Mouse (Mus musculus) hindbrain, embryonic 14.5 days (tissue): ENCODE results near the gene Matn4. TPM values are rescaled to one million over a fixed set of nuclear protein-coding genes. Genes with fewer than 3 reads are reported as not detected.

ENCODE experiments used
- ATAC-seq: fragments of 200-750 bp; cut with Nextera tagmentation; 2 replicates; pipeline ENCODE4 v1.8.0; 2017; ENCODE audit warnings: moderate number of reproducible peaks, mild to moderate bottlenecking, moderate TSS enrichment, moderate library complexity; ENCODE audit not compliant: low FRiP score
- DNase-seq: peaks from one replicate; pipeline ENCODE4 v3.0.0-alpha.2; 2015; ENCODE audit warnings: low spot score
- H3K27ac ChIP-seq: fragments of 300-500 bp; sonication (generic); 2 replicates; pipeline ENCODE4 v1.5.1; 2014; ENCODE audit warnings: mild to moderate bottlenecking, moderate library complexity
- H3K27me3 ChIP-seq: fragments of 300-500 bp; sonication (generic); 2 replicates; pipeline ENCODE4 v1.6.1; 2014; ENCODE audit warnings: mild to moderate bottlenecking, low read length, mixed read lengths; ENCODE audit not compliant: control insufficient read depth, insufficient read depth
- H3K36me3 ChIP-seq: fragments of 300-500 bp; sonication (generic); replicated peaks from 2 replicates; pipeline ENCODE4 v1.6.1; 2014; ENCODE audit not compliant: control insufficient read depth, insufficient read depth
- H3K4me1 ChIP-seq: fragments of 300-500 bp; sonication (generic); replicated peaks from 2 replicates; pipeline ENCODE4 v1.6.1; 2014; ENCODE audit warnings: antibody characterized with exemption, low read length, mixed read lengths; ENCODE audit not compliant: control insufficient read depth, insufficient read depth
- H3K4me2 ChIP-seq: fragments of 300-500 bp; sonication (generic); replicated peaks from 2 replicates; pipeline ENCODE4 v1.6.1; 2014; ENCODE audit warnings: mild to moderate bottlenecking, moderate library complexity
- H3K4me3 ChIP-seq: fragments of 300-500 bp; sonication (generic); replicated peaks from 2 replicates; pipeline ENCODE4 v1.5.1; 2014; ENCODE audit warnings: mild to moderate bottlenecking, low read length
- H3K9ac ChIP-seq: fragments of 300-500 bp; sonication (generic); 2 replicates; pipeline ENCODE4 v1.6.1; 2014
- H3K9me3 ChIP-seq: fragments of 300-500 bp; sonication (generic); 2 replicates; pipeline ENCODE4 v1.6.1; 2016; ENCODE audit warnings: low read length; ENCODE audit not compliant: control insufficient read depth
- WGBS: fragments of 180-500 bp; shearing (Covaris S2); extraction: QIAGEN DNeasy Blood & Tissue Kit; methylation state at CpG from one replicate; pipeline ENCODE4 v1.1.7; 2014; 5-methylcytosine and 5-hydroxymethylcytosine counted together
- polyA plus RNA-seq: library from polyadenylated mRNA; unstranded; fragments of >200 nt; fragmentation: Nextera tagmentation; extraction: Ambion mirVana; gene quantifications from 2 replicates; pipeline ENCODE4 v1.2.1, GENCODE M21; 2014

Gene Matn4
- polyA plus RNA-seq, 1 experiment from 2014 or later = 0.75 TPM

DNA sequence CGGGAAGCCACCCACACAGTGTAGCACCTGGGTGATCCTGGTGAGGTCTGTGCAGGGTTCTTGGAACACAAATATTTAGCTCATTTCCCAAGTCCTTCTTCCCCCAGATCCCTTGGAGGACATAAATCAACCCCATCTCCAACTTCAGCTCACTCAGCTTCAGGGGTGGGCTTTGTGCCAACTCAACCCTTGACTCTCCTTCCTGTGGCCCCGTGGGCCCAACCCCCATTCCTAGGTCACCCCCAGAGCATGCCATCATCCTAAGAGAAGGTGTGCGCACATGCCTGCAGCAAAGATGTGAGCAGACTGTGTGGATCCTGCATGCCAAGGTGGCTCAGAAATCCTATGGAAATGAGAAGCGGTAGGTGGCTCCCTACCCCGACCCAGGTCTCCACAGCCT lies 559 bp upstream of the Matn4 start:
- Histone ChIP-seq H3K27me3 (peaks cover 100% of the 10 kb centered on the region), H3K27ac (no peak overlapping the region), H3K4me1 (peaks cover 5% of the 10 kb centered on the region; the same call in 1 of the 2 replicates), H3K9me3 (no peaks in the 10 kb centered on the region), H3K9ac (no peak overlapping the region), H3K4me3 (no peak overlapping the region), H3K4me2 (no peak overlapping the region), H3K36me3 (no peaks in the 10 kb centered on the region)
- WGBS = 41% methylated on average over 5 of the region's 5 CpGs
- DNase-seq = no peak
- no peak for ATAC-seq

GRCm38 (mm10) chr2:164404082-164404990 lies 624 bp downstream of the Matn4 start:
- H3K27me3 ChIP-seq = peaks cover 100% of the 10 kb centered on the region
- peak overlapping the region; percentile 29 for H3K4me3 ChIP-seq
- no peaks in the 10 kb centered on the region for H3K36me3 ChIP-seq
- WGBS = under 1% methylated on average over 48 of the region's 49 CpGs
- no peak overlapping the region for H3K27ac ChIP-seq
- ATAC-seq = no peak
- DNase-seq = no peak
- H3K9me3 ChIP-seq = no peaks in the 10 kb centered on the region
- peak overlapping the region; percentile 36; the same call in 1 of the 2 replicates for H3K9ac ChIP-seq
- peak overlapping the region; percentile 52 for H3K4me2 ChIP-seq
- H3K4me1 ChIP-seq = peaks cover 5% of the 10 kb centered on the region; the same call in 1 of the 2 replicates

- ATAC-seq = no peak
Observed at GRCm38 (mm10) chr2:164403396-164404081, 1.4 kb downstream of the Matn4 start.

DNA sequence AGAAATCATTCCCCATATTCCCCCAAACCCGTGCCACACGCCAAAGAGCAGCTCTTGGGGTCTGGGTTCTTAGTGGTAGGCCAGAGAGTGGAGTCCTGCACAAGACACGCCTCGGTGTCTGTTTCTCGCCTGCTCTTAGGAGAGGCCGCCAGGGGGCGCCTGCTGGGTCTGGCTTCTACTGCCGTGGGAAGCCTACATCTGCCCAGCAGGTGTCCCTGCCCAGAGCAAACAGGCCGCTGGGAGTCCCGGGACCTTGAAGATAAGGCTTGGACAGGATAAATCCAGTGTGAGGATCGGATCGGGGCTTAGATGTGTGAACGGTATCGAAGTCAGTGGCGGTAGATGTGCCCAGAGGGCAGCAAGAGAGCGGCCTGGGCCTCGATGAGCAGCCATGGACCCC lies 2.1 kb downstream of the Matn4 start, which contains the start of gene Rbpjl:
Rbpjl (plus strand) TSS at position 236 of the 400 bp plus-strand sequence.
- ATAC-seq (no peak), DNase-seq (peak; percentile 64)
- Histone ChIP-seq H3K4me2 (no peak within 1 kb of the TSS; the same call in 1 of the 2 replicates), H3K27ac (no peak within 1 kb of the TSS), H3K36me3 (no peaks in the 10 kb centered on the region), H3K9ac (no peak within 1 kb of the TSS), H3K9me3 (no peaks in the 10 kb centered on the region), H3K4me1 (peaks cover 5% of the 10 kb centered on the region; the same call in 1 of the 2 replicates), H3K4me3 (no peak within 1 kb of the TSS; the same call in 1 of the 2 replicates), H3K27me3 (peaks cover 93% of the 10 kb centered on the region)
- WGBS = 4% methylated on average over 17 of the region's 17 CpGs

More at GRCm38 (mm10) chr2:164403396-164404081, 1.4 kb downstream of the Matn4 start:
- H3K9ac ChIP-seq = no peak overlapping the region
- H3K9me3 ChIP-seq = no peaks in the 10 kb centered on the region
- H3K4me2 ChIP-seq = no peak overlapping the region; the same call in 1 of the 2 replicates
- 9% methylated on average over 14 of the region's 14 CpGs for WGBS
- DNase-seq = no peak
- peaks cover 99% of the 10 kb centered on the region for H3K27me3 ChIP-seq
- H3K4me1 ChIP-seq = peaks cover 5% of the 10 kb centered on the region; the same call in 1 of the 2 replicates
- no peaks in the 10 kb centered on the region for H3K36me3 ChIP-seq
- no peak overlapping the region; the same call in 1 of the 2 replicates for H3K4me3 ChIP-seq
- no peak overlapping the region for H3K27ac ChIP-seq

DNA sequence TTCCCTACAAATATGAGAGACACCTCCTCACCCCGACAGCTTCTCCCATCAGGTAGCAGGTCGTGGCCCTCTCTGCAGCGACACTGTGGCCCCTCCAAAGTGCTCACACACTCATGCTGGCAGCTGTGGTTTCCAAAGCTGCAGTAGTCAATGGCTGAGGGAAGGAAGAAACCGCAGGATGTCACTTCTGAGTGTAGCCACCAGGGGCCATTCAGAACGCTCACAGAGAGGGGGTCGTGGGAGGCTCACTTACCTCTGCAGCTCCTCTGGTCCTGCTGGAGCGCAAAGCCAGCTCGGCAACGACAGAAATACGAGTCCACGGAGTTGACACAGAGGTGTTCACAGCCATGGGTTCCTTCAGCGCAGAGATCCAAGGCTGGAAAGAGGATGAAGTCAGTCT lies 8.0 kb downstream of the Matn4 start:
- H3K9me3 ChIP-seq = peaks cover 5% of the 10 kb centered on the region; the same call in 1 of the 2 replicates
- H3K4me3 ChIP-seq = no peak overlapping the region
- peaks cover 37% of the 10 kb centered on the region for H3K27me3 ChIP-seq
- DNase-seq (no peak), ATAC-seq (no peak)
- no peak overlapping the region for H3K27ac ChIP-seq
- no peak overlapping the region for H3K4me2 ChIP-seq
- no peak overlapping the region for H3K9ac ChIP-seq
- H3K4me1 ChIP-seq = no peaks in the 10 kb centered on the region; the same call in 1 of the 2 replicates
- H3K36me3 ChIP-seq = no peaks in the 10 kb centered on the region
- WGBS = 74% methylated on average over 12 of the region's 12 CpGs

- Histone ChIP-seq H3K27ac (no peak overlapping the region), H3K9ac (no peak overlapping the region), H3K27me3 (peaks cover 29% of the 10 kb centered on the region), H3K4me2 (no peak overlapping the region), H3K4me3 (no peak overlapping the region), H3K9me3 (peaks cover 5% of the 10 kb centered on the region; the same call in 1 of the 2 replicates), H3K4me1 (no peaks in the 10 kb centered on the region; the same call in 1 of the 2 replicates), H3K36me3 (no peaks in the 10 kb centered on the region)
- 92% methylated on average over 7 of the region's 7 CpGs for WGBS
- DNase-seq (no peak), ATAC-seq (no peak)
Observed at GRCm38 (mm10) chr2:164396076-164396475, 8.9 kb downstream of the Matn4 start.

GRCm38 (mm10) chr2:164393126-164393525 lies 11.8 kb downstream of the Matn4 start:
- DNase-seq (no peak), ATAC-seq (no peak)
- WGBS = 76% methylated on average over 29 of the region's 29 CpGs
- Histone ChIP-seq H3K4me2 (no peak overlapping the region), H3K4me3 (no peak overlapping the region), H3K4me1 (no peaks in the 10 kb centered on the region), H3K9ac (no peak overlapping the region), H3K36me3 (no peaks in the 10 kb centered on the region), H3K27me3 (0 out of 2 replicates have a peak, but pooled peaks cover 16% of the 10 kb centered on the region), H3K27ac (no peak overlapping the region), H3K9me3 (peaks cover 7% of the 10 kb centered on the region; the same call in 1 of the 2 replicates)

- Histone ChIP-seq H3K9me3 (0 out of 2 replicates have a peak, but pooled peaks cover 3% of the 10 kb centered on the region), H3K4me3 (peak overlapping the region; percentile 40), H3K4me2 (peak overlapping the region; percentile 58), H3K4me1 (peaks cover 8% of the 10 kb centered on the region), H3K27ac (no peak overlapping the region), H3K27me3 (peaks cover 28% of the 10 kb centered on the region; the same call in 1 of the 2 replicates), H3K36me3 (no peaks in the 10 kb centered on the region), H3K9ac (peak overlapping the region; percentile 47)
- peak; percentile 72 for ATAC-seq
- peak; percentile 89 for DNase-seq
- under 1% methylated on average over 30 of the region's 30 CpGs for WGBS
Observed at GRCm38 (mm10) chr2:164389499-164389898, 15.5 kb downstream of the Matn4 start.

DNA sequence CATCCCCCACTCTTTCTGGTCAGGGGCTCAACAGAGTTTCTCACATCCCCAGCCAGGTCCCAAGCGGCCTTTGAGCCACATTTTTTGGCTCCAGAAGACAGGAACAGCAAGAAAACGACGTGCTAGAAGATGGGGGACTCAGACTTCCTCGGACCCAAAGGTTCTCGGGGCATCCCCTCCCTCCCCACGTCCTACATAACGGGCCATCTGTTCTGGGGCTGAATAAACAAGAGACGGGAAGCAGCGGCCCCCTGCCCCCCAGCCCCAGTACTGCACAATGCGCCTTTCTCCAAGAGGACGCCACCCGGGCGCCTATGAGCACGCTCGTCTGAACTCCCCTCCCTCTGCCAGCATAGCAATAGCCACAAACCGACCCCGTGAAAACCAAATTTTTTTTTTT lies 15.9 kb downstream of the Matn4 start, which contains the start of gene Slpi:
Slpi (minus strand) TSS at position 76 of the 400 bp plus-strand sequence.
- DNase-seq (no peak), ATAC-seq (peak; percentile 68)
- Histone ChIP-seq H3K4me2 (peak within 1 kb of the TSS; percentile 58), H3K9ac (peak within 1 kb of the TSS; percentile 47), H3K27ac (no peak within 1 kb of the TSS), H3K4me3 (peak within 1 kb of the TSS; percentile 40), H3K4me1 (peaks cover 8% of the 10 kb centered on the region), H3K36me3 (no peaks in the 10 kb centered on the region), H3K9me3 (0 out of 2 replicates have a peak, but pooled peaks cover 3% of the 10 kb centered on the region), H3K27me3 (peaks cover 28% of the 10 kb centered on the region; the same call in 1 of the 2 replicates)
- under 1% methylated on average over 17 of the region's 17 CpGs for WGBS
